Mouse (Mus musculus): ENCODE measurements around the gene Krtap24-1.
A peak's percentile ranks its signal among the peaks of the same experiment; 100 is the strongest.

The Krtap24-1 gene

GRCm38 (mm10) chr16:88611922-88612321 lies at the start of gene Krtap24-1:
Krtap24-1 (minus strand) TSS chr16:88612279.
- no peak for DNase-seq (ENCODE audit: low spot score)

GRCm38 (mm10) chr16:88657426-88657825 lies 45.3 kb upstream of the Krtap24-1 start:
- DNase-seq (ENCODE audit: low spot score), result no peak

- DNase-seq (ENCODE audit: low spot score), result no peak
Measured at GRCm38 (mm10) chr16:88651952-88652351, 39.9 kb upstream of the Krtap24-1 start.

- no peak for DNase-seq (ENCODE audit: low spot score)
Measured at GRCm38 (mm10) chr16:88651082-88651481, 39.0 kb upstream of the Krtap24-1 start.

- no peak for DNase-seq (ENCODE audit: low spot score)
Measured at GRCm38 (mm10) chr16:88647358-88647846, 35.3 kb upstream of the Krtap24-1 start, which contains the start of gene Krtap26-1. Krtap26-1 (minus strand) TSS chr16:88647796.

- no peak for DNase-seq (ENCODE audit: low spot score)
Measured at GRCm38 (mm10) chr16:88646366-88647111, 34.5 kb upstream of the Krtap24-1 start.

GRCm38 (mm10) chr16:88640053-88640452 lies 28.0 kb upstream of the Krtap24-1 start:
- DNase-seq (ENCODE audit: low spot score), result no peak

GRCm38 (mm10) chr16:88635142-88635541 lies 23.1 kb upstream of the Krtap24-1 start:
- DNase-seq (ENCODE audit: low spot score), result no peak

GRCm38 (mm10) chr16:88631474-88631873 lies 19.4 kb upstream of the Krtap24-1 start:
- no peak for DNase-seq (ENCODE audit: low spot score)

GRCm38 (mm10) chr16:88627566-88627965 lies 15.5 kb upstream of the Krtap24-1 start, which contains the start of gene 2310079G19Rik:
2310079G19Rik (minus strand) TSS chr16:88627666.
- DNase-seq (ENCODE audit: low spot score), result no peak

GRCm38 (mm10) chr16:88612712-88613111 lies 633 bp upstream of the Krtap24-1 start:
- DNase-seq (ENCODE audit: low spot score), result no peak

- no peak for DNase-seq (ENCODE audit: low spot score)
Measured at GRCm38 (mm10) chr16:88604570-88604969, 7.5 kb downstream of the Krtap24-1 start.

GRCm38 (mm10) chr16:88602464-88602863 lies 9.6 kb downstream of the Krtap24-1 start:
- DNase-seq (ENCODE audit: low spot score), result no peak

- DNase-seq (ENCODE audit: low spot score), result no peak
Measured at GRCm38 (mm10) chr16:88600303-88600702, 11.8 kb downstream of the Krtap24-1 start.

GRCm38 (mm10) chr16:88599504-88600237 lies 12.4 kb downstream of the Krtap24-1 start:
- DNase-seq (ENCODE audit: low spot score), result no peak

- no peak for DNase-seq (ENCODE audit: low spot score)
Measured at GRCm38 (mm10) chr16:88592758-88593157, 19.3 kb downstream of the Krtap24-1 start.

GRCm38 (mm10) chr16:88583338-88583737 lies 28.7 kb downstream of the Krtap24-1 start:
- DNase-seq (ENCODE audit: low spot score), result no peak

- no peak for DNase-seq (ENCODE audit: low spot score)
Measured at GRCm38 (mm10) chr16:88575885-88576679, 36.0 kb downstream of the Krtap24-1 start.

GRCm38 (mm10) chr16:88572904-88573404 lies 39.1 kb downstream of the Krtap24-1 start:
- DNase-seq (ENCODE audit: low spot score), result no peak

GRCm38 (mm10) chr16:88570136-88570535 lies 41.9 kb downstream of the Krtap24-1 start:
- DNase-seq (ENCODE audit: low spot score), result peak; percentile 20

GRCm38 (mm10) chr16:88569732-88570131 lies 42.3 kb downstream of the Krtap24-1 start:
- DNase-seq (ENCODE audit: low spot score), result no peak

GRCm38 (mm10) chr16:88569096-88569495 lies 43.0 kb downstream of the Krtap24-1 start:
- DNase-seq (ENCODE audit: low spot score), result no peak
